Mouse (Mus musculus): ENCODE results near the gene Ppp1r12c.

Ppp1r12c gene

DNA sequence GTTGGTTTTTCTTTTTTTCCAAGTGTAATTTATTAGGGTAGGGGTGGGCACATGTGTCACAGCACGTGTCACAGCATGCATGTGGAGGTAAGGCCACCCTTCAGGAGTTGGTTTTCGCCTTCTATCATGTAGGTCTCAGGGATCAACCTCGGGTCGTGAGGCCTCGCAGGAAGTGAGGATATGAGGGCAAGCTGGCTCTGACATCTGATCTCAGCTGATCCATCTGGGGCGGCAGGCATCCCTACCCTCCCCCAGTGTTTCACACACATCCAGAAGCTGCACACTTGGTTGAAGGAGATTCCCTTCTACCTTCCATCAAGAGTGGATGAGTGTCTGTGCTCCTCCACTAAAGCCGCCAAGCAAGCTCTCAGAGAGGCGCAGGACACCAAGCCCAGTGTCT, 69.5 kb downstream of the Ppp1r12c start:
- 93% methylated on average over 8 of the region's 8 CpGs for WGBS

DNA sequence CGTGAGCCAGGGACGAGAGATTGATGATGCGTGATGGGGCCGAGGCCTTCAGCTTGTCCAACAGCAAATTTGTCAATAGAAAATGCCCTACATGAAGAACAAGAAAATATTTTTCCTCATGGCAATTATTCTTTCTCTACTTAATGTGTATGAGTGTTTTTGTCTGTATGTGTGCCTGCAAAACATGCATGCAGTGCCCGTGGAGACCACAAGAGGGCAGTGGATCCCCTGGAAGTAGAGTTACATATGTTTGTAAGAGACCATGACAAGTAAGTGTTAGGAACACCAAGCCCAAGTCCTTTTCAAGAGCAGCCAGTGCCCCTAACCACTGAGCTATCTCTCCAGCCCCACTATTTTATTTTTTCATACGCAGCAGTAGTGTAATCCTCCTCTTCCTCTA, 69.9 kb downstream of the Ppp1r12c start:
- 81% methylated on average over 6 of the region's 6 CpGs for WGBS

All from cerebral cortex, adult 2 months (tissue).